Mouse (Mus musculus) T-helper 1 cell (primary cell): ENCODE measurements around the gene Rpl19.

ENCODE experiments used
- in situ Hi-C: fragments of 300-600 bp; cut with MboI, MseI; formaldehyde crosslinking; loops from one replicate; pipeline ENCODE4 v1.15.1; 2025; ENCODE audit warnings: high pct_unique_total_duplicates

Rpl19 gene

GRCm38 (mm10) chr11:98026570-98027296 lies at the start of gene Rpl19:
Gene Rpl19, plus strand, starts transcription at chr11:98026710.
- in situ Hi-C loops, result loop anchor here (10.0 kb wide), 2 partner anchors 178 to 918 kb away; partner anchors contain the start of gene Cdk12

- in situ Hi-C loops, result no loop called here
Observed at GRCm38 (mm10) chr11:97977797-97978196, 48.7 kb upstream of the Rpl19 start.

GRCm38 (mm10) chr11:97978392-97978791 lies 48.1 kb upstream of the Rpl19 start:
- in situ Hi-C loops, result no loop called here

GRCm38 (mm10) chr11:97979824-97980495 lies 46.5 kb upstream of the Rpl19 start:
- in situ Hi-C loops, result loop anchor here (5.0 kb wide), 1 partner anchor 78 kb away; no protein-coding TSS in a partner anchor

GRCm38 (mm10) chr11:97980531-97980966 lies 46.0 kb upstream of the Rpl19 start:
- in situ Hi-C loops, result loop anchor here (5.0 kb wide), 1 partner anchor 78 kb away; no protein-coding TSS in a partner anchor

GRCm38 (mm10) chr11:97982721-97983120 lies 43.8 kb upstream of the Rpl19 start:
- in situ Hi-C loops, result loop anchor here (5.0 kb wide), 1 partner anchor 80 kb away; no protein-coding TSS in a partner anchor

GRCm38 (mm10) chr11:97983506-97983905 lies 43.0 kb upstream of the Rpl19 start:
- in situ Hi-C loops, result loop anchor here (5.0 kb wide), 1 partner anchor 81 kb away; no protein-coding TSS in a partner anchor

- in situ Hi-C loops, result loop anchor here (5.0 kb wide), 1 partner anchor 82 kb away; no protein-coding TSS in a partner anchor
Observed at GRCm38 (mm10) chr11:97983983-97984382, 42.5 kb upstream of the Rpl19 start.

GRCm38 (mm10) chr11:97985727-97986677 lies 40.5 kb upstream of the Rpl19 start, which contains the start of gene Plxdc1:
Gene Plxdc1, minus strand, starts transcription at chr11:97986444.
- in situ Hi-C loops, result loop anchor here (5.0 kb wide), 2 partner anchors 36 to 49 kb away; partner anchors contain the start of gene Cacnb1

- in situ Hi-C loops, result loop anchor here (5.0 kb wide), 2 partner anchors 35 to 50 kb away; partner anchors contain the start of gene Cacnb1
Observed at GRCm38 (mm10) chr11:97986738-97987465, 39.6 kb upstream of the Rpl19 start.

- in situ Hi-C loops, result loop anchor here (5.0 kb wide), 2 partner anchors 34 to 51 kb away; partner anchors contain the start of gene Cacnb1
Observed at GRCm38 (mm10) chr11:97987551-97988526, 38.7 kb upstream of the Rpl19 start.

GRCm38 (mm10) chr11:97988530-97989096 lies 37.9 kb upstream of the Rpl19 start:
- in situ Hi-C loops, result loop anchor here (5.0 kb wide), 2 partner anchors 34 to 51 kb away; partner anchors contain the start of gene Cacnb1

- in situ Hi-C loops, result no loop called here
Observed at GRCm38 (mm10) chr11:97994539-97995100, 31.9 kb upstream of the Rpl19 start.

GRCm38 (mm10) chr11:97995564-97996288 lies 30.8 kb upstream of the Rpl19 start, which contains the start of gene Arl5c:
Gene Arl5c, minus strand, starts transcription at chr11:97996181.
- in situ Hi-C loops, result no loop called here

GRCm38 (mm10) chr11:97996691-97997090 lies 29.8 kb upstream of the Rpl19 start:
- in situ Hi-C loops, result no loop called here

GRCm38 (mm10) chr11:97997387-97997960 lies 29.0 kb upstream of the Rpl19 start:
- in situ Hi-C loops, result no loop called here
